Mouse (Mus musculus): ENCODE measurements around the gene Rho.

Rho gene

GRCm38 (mm10) chr6:115975606-115976005 is 44.1 kb downstream of the Rho start:
- DNase-seq (ENCODE audit: low spot score in 2 of 2), result no peak

GRCm38 (mm10) chr6:115977810-115978209 is 46.3 kb downstream of the Rho start:
- no peak for DNase-seq (ENCODE audit: low spot score in 2 of 2)

DNA sequence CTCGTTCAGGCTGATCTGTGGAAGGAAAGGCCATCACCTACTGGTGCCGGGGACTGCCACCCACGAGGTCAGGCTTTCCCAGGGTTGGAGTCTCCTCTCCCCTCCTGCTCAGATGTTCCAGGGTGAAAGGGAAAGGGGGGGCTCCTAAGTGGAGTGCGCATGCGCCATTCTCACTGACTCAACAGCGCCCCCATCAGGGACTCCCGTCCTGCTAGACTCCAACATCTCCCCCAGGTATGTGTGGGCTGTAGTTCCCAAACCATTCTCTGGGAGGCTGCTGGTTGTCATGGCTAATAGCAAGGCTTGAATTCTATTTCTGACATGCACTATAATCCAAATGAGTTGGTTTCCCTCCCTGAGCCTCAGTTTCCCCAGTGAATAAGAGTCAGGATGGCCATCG is 47.0 kb downstream of the Rho start:
- DNase-seq (ENCODE audit: low spot score in 2 of 2), result no peak

GRCm38 (mm10) chr6:115982889-115983288 is 51.3 kb downstream of the Rho start:
- no peak for DNase-seq (ENCODE audit: low spot score in 2 of 2)

- DNase-seq (ENCODE audit: low spot score in 2 of 2), result no peak
Observed at GRCm38 (mm10) chr6:115983306-115984038, 51.9 kb downstream of the Rho start.

GRCm38 (mm10) chr6:115984580-115984979 is 53.0 kb downstream of the Rho start:
- DNase-seq (ENCODE audit: low spot score in 2 of 2), result no peak

- no peak for DNase-seq (ENCODE audit: low spot score in 2 of 2)
Observed at GRCm38 (mm10) chr6:115985622-115986021, 54.1 kb downstream of the Rho start.

DNA sequence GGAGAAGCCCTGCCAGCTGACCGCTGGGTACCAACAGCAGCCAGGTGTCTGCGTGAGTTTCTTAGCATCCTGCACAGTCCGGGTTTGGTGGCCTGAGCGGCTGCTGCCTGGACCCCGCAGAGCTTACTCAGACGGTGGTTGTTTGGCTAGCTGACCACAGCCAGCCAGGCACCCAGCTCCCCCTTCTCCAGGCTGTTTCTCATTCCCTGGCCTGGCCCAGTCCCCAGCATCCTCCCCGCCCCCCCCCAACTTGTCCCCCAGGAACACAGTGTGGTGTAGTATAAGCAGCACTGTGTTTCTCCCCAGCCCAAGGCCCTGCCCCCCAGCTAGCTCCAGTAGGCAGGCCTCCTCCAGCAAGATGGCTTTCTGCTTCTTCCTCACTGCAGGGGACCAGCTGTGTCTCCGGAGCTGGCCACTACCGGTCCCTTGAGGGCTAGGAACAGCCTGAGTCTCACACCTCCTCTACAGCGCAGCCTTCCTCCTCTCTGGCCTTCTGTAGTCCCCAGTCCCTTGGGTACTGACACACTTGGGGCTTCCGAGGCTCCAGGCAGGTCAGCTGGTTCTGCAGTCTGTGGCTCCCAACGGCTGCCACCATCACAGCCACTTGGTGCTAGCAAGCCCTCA is 55.0 kb downstream of the Rho start:
- DNase-seq (ENCODE audit: low spot score in 2 of 2), result no peak

GRCm38 (mm10) chr6:115987096-115987747 is 55.7 kb downstream of the Rho start:
- no peak for DNase-seq (ENCODE audit: low spot score in 2 of 2)

DNA sequence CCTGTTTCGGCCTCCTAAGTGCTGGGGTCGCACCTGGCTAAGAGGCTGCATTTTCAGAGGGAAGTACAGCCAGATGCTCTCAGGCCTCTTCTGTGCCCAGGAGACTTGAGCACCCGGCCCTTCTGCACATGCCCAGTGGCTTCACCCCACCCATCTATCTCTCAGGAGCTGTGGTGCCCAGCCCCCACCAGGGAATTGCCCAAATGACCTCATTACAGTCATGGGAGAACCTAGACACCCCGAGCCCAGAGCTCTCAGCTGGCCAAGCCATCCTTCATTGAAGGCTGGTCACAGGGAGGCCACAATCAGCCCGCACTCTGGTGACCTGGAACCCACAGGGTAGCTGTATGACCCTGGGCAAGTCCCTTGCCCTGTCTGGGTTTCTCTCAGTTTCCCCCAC is 57.5 kb downstream of the Rho start:
- no peak for DNase-seq (ENCODE audit: low spot score in 2 of 2)

- no peak for DNase-seq (ENCODE audit: low spot score in 2 of 2)
Observed at GRCm38 (mm10) chr6:115989607-115990006, 58.1 kb downstream of the Rho start.

All from frontal cortex, postnatal 25 days (tissue).